Mouse (Mus musculus) ES-Bruce4 (cell line): Measurements from ENCODE around the gene Ets2. TPM values are rescaled to one million over a fixed set of nuclear protein-coding genes. Genes with fewer than 3 reads are reported as not detected.
A peak's percentile ranks its signal among the peaks of the same experiment; 100 is the strongest.

Source experiments
- H3K27ac ChIP-seq: 2 replicates; pipeline ENCODE4 v1.5.1; 2012; ENCODE audit warnings: low read length, inconsistent platforms; ENCODE audit not compliant: insufficient read depth
- H3K27me3 ChIP-seq: 2 replicates; pipeline ENCODE4 v1.6.1; 2012; ENCODE audit warnings: mild to moderate bottlenecking, low read length, inconsistent platforms; ENCODE audit not compliant: control insufficient read depth, poor library complexity, insufficient read depth, severe bottlenecking
- H3K36me3 ChIP-seq: 2 replicates; pipeline ENCODE4 v1.6.1; 2012; ENCODE audit warnings: inconsistent platforms, mild to moderate bottlenecking, low read length, moderate library complexity; ENCODE audit not compliant: control insufficient read depth, poor library complexity, insufficient read depth, severe bottlenecking
- H3K4me1 ChIP-seq: one replicate; pipeline ENCODE4 v1.8.1; 2011; ENCODE audit warnings: low read length; ENCODE audit not compliant: control insufficient read depth, insufficient read depth
- H3K4me3 ChIP-seq: 2 replicates; pipeline ENCODE4 v1.5.1; 2011; ENCODE audit warnings: low read depth, mild to moderate bottlenecking, low read length
- H3K9ac ChIP-seq: 2 replicates; pipeline ENCODE4 v1.6.1; 2012; ENCODE audit warnings: low read depth, mild to moderate bottlenecking, inconsistent platforms; ENCODE audit not compliant: poor library complexity, severe bottlenecking
- H3K9me3 ChIP-seq: replicated peaks from 2 replicates; pipeline ENCODE4 v1.6.1; 2012; ENCODE audit warnings: mild to moderate bottlenecking, low read length, inconsistent platforms; ENCODE audit not compliant: control insufficient read depth, poor library complexity, insufficient read depth, severe bottlenecking
- CTCF ChIP-seq: IDR thresholded peaks from one replicate; pipeline ENCODE4 v1.8.1; 2011; ENCODE audit warnings: low read depth, low read length
- EP300 ChIP-seq: IDR thresholded peaks from 2 replicates; pipeline ENCODE4 v1.6.1; 2011; ENCODE audit warnings: low read depth, low read length; ENCODE audit not compliant: insufficient read depth
- POLR2A ChIP-seq: IDR thresholded peaks from one replicate; pipeline ENCODE4 v1.8.1; 2011; ENCODE audit warnings: low read length; ENCODE audit not compliant: insufficient read depth
- polyA plus RNA-seq: library from polyadenylated mRNA; stranded (reverse); fragments of >200 nt; gene quantifications from 2 replicates; pipeline ENCODE4 v1.2.4, GENCODE M21; 2011; ENCODE audit warnings: low read depth; ENCODE audit not compliant: missing spikeins, insufficient read depth, insufficient read length

The Ets2 gene
- polyA plus RNA-seq, 1 experiment = 32.5 TPM

GRCm38 (mm10) chr16:95769996-95770334 is 68.1 kb downstream of the Ets2 start:
- Histone ChIP-seq H3K9me3 (no peaks in the 10 kb centered on the region), H3K4me3 (no peak overlapping the region), H3K36me3 (no peaks in the 10 kb centered on the region), H3K4me1 (peaks cover 10% of the 10 kb centered on the region), H3K27me3 (no peaks in the 10 kb centered on the region), H3K27ac (peak overlapping the region; percentile 13; the same call in 1 of the 2 replicates), H3K9ac (no peak overlapping the region)
- TF ChIP-seq POLR2A (no peak), EP300 (no peak), CTCF (no peak)

GRCm38 (mm10) chr16:95770402-95770801 is 68.5 kb downstream of the Ets2 start:
- Histone ChIP-seq H3K4me3 (no peak overlapping the region), H3K27me3 (no peaks in the 10 kb centered on the region), H3K9me3 (no peaks in the 10 kb centered on the region), H3K4me1 (peaks cover 12% of the 10 kb centered on the region), H3K36me3 (no peaks in the 10 kb centered on the region), H3K27ac (no peak overlapping the region), H3K9ac (no peak overlapping the region)
- no peak for TF ChIP-seq EP300
- no peak for TF ChIP-seq CTCF
- TF ChIP-seq POLR2A = no peak

Other genes starting within 250 kb of the Ets2 start
- 0.21 and 0.28 TPM in 2 replicates for gene Erg, start 115.5 kb upstream of the Ets2 start, polyA plus RNA-seq